Mouse (Mus musculus) urinary bladder, postnatal 4 days (tissue): Measurements from ENCODE around the gene 9230112D13Rik.

Experiments used
- DNase-seq, 2 experiments: peaks; one replicate each; pipeline ENCODE4 v3.0.0; 2021 to 2022; ENCODE audit warnings: low spot score in 2 of 2

Gene 9230112D13Rik

GRCm38 (mm10) chr14:34499664-34500063 is 22.9 kb downstream of the 9230112D13Rik start:
- DNase-seq: no peak

GRCm38 (mm10) chr14:34497346-34497745 is 25.3 kb downstream of the 9230112D13Rik start:
- DNase-seq: no peak

DNA sequence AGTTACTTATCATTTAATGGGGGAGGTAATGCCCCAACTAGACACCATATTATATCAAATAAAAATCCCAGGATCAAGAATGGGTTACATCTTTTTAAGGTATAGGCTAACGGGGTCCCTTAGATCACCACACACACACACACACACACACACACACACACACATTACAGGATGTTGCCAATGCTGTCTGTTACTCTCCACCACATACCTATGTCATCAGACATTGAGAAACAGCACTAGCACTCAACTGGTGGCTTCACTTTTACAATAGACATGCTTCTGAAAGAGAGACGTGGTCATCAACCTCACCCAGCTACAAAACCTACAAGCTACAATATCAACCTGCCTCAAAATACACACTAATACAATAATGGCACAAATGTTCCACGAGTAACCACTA is 28.9 kb downstream of the 9230112D13Rik start:
- no peak for DNase-seq

DNA sequence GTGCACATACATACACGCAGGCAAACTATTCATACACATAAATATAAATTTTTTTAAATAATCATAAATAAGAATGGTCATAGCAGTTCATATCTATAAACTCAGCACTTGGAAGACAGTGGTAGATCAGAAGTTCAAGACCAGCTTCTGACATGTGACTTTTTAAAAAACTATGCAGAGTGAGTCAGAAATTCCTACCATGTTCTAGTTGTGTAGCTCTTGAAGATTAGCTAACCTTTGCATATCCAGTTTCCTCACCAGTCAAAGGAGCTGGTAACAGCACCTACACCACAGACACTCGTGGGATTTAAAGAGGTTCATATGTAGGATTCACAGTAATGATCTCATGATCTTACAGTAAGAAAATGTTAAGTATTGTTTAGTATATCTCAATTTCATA is 29.9 kb downstream of the 9230112D13Rik start:
- DNase-seq: no peak

DNA sequence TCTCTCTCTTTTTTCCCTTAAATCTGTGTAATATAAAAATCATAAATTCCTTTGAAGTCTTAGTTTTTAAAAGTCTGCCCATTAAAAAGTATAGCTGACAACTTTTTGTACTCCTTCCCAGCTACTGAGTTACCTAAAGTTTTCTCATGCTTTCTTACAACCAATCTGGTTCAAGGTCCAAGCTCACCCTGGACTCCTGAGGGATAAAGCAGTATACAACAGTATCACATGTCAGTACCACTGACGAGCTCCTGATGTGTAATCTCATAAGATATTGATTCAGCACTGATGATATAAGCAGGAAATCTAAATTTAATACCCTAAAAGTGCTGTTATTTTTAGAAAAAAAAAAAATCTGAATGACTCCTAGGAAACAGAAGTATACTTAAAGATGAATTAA is 31.6 kb downstream of the 9230112D13Rik start:
- no peak for DNase-seq

- no peak for DNase-seq
Measured at GRCm38 (mm10) chr14:34489928-34490327, 32.7 kb downstream of the 9230112D13Rik start.

- DNase-seq: no peak
Measured at GRCm38 (mm10) chr14:34486169-34486568, 36.4 kb downstream of the 9230112D13Rik start.

DNA sequence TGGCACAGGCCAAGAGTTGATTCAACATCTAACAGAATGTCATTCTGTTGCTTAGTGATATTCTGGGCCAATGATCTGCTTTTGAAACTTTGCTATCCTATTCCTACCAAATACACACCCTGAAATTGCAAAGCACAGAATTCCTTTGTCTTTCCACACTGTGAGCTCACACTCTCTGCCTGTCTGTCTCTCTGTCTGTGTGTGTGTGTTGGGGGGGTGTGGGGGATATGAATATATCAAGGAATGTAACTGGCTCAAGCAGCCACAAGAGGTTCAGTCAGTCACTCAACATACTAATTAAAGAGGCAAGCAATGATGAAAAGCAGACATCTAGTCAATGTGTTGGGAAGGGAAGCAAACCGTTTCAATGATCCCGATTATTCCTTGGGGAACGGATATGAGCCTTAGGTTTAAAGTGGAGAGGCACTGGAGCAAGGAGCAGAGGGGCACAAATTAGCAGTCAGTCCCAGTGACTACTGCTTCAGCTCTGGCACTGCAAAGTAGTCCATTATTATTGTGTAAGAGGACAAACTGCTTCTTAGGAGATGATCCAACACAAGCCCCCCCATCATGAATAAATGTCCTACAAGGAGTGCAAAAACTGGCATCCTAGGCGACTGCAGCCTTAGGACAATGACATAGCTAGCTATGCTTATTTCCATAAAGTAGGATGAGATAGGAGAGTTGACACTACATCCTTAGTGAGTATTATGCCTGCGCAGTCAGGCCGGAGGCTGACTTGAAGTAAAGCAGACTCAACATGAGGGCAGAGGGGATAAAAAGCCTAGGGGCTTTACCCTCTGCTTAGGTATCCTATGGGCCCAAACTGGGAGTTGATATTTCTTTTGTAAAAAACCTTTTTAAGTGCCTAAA is 38.9 kb downstream of the 9230112D13Rik start:
- no peak for DNase-seq

DNA sequence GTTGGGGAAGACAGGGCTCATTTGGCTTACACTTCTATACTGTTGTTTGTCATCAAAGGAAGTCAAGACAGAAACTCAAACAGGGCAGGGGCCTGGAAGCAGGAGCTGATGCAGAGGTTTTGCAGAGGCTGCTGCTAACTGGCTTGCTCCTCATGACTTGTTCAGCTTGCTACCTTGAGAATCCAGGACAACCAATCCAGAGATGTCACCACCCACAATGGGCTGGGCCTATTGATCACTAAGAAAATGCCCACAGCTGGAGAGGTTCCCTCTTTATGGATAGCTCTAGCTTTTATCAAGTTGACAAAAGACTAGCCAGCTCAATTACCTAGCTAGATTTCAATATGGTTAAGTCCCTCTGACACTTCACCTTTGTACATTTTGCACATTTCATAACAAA is 51.0 kb downstream of the 9230112D13Rik start:
- no peak for DNase-seq

DNA sequence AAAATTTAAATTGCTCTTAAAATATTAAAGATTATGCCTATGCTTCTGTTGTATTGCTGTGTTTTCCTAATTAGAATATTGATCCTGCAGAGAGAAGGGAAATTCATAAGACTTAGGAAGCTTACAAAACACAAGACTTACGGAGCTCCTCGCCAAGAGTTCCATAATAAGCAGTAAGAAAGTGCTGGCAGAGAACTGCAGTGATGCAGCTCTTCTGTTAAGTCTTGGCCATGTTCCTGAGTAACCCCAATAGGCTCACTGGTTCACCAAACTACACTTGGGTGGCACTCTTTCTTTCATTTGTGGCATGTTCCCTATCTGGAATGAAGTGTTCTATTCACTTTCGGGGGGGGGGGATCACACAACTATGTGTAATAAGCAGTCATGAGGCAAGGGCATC is 56.3 kb downstream of the 9230112D13Rik start:
- no peak for DNase-seq
